In genomic region chr6:136745586-136745985, GRCm38 (mm10) we compare ENCODE assay signal across 34 mouse cellular contexts. TPM values are rescaled to one million over a fixed set of nuclear protein-coding genes. Genes with fewer than 3 reads are reported as not detected.
DNase-seq lines count a peak whose midpoint lies in the region; ATAC-seq and TF ChIP-seq lines count a peak whose summit lies in the region.
"Had no signal": no experiment of that assay in that cellular context is flagged by ENCODE, and none has a peak within 500 bp of the region (broad histone marks: within the 10 kb centered on the region; RNA-seq: fewer than 3 reads in every experiment).

No protein-coding gene starts in this region.

- no peak for TF ChIP-seq CTCF in intestine, postnatal 0 days (IDR thresholded peaks at IDR 0.05; ENCODE audit: low read depth)

- WGBS in intestine, embryonic 16.5 days = 74% methylated on average over 5 of the region's 5 CpGs
- WGBS in intestine, postnatal 0 days = 62% methylated on average over 5 of the region's 5 CpGs

- H3K9me3 ChIP-seq in intestine, embryonic 16.5 days (ENCODE audit: control insufficient read depth, low read length) = no peaks in the 10 kb centered on the region
- H3K9me3 ChIP-seq in intestine, postnatal 0 days (ENCODE audit: control insufficient read depth) = no peaks in the 10 kb centered on the region
- H3K9me3 ChIP-seq: embryonic facial prominence, embryonic 12.5 days; forebrain, embryonic 15.5 days; limb, embryonic 12.5 days; liver, embryonic 13.5 days; megakaryocyte, embryonic 14.5 days; midbrain, embryonic 12.5 days; stomach, embryonic 15.5 days had no signal

- no peak overlapping the region for H3K9ac ChIP-seq in intestine, embryonic 16.5 days (ENCODE audit: low read depth, low read length)
- no peak overlapping the region for H3K9ac ChIP-seq in intestine, postnatal 0 days (ENCODE audit: low read depth, low read length)
- H3K9ac ChIP-seq: embryonic facial prominence, embryonic 12.5 days; forebrain, embryonic 15.5 days; limb, embryonic 12.5 days; liver, embryonic 13.5 days; midbrain, embryonic 12.5 days; stomach, embryonic 15.5 days had no signal

- no peaks in the 10 kb centered on the region for H3K36me3 ChIP-seq in intestine, embryonic 16.5 days (ENCODE audit: control insufficient read depth, insufficient read depth, low read length)
- peaks cover 11% of the 10 kb centered on the region for H3K36me3 ChIP-seq in intestine, postnatal 0 days (ENCODE audit: control insufficient read depth, insufficient read depth)
- H3K36me3 ChIP-seq: embryonic facial prominence, embryonic 12.5 days; forebrain, embryonic 15.5 days; limb, embryonic 12.5 days; liver, embryonic 13.5 days; midbrain, embryonic 12.5 days; stomach, embryonic 15.5 days had no signal

- no peak for ATAC-seq in intestine, embryonic 16.5 days
- ATAC-seq in intestine, postnatal 0 days = no peak
- peak; percentile 20 to 34; a peak in 3 of 4 replicates for ATAC-seq in hematopoietic stem cell, adult 5-6 weeks (replicated peaks in 1 of 2; ENCODE audit: insufficient read depth in 1 of 2, low FRiP score in 2 of 2, low TSS enrichment in 1 of 2, low read depth in 1 of 2, poor library complexity in 2 of 2, severe bottlenecking in 2 of 2)
- ATAC-seq in neutrophil, adult 5-6 weeks (ENCODE audit: extremely low read depth, insufficient number of reproducible peaks, low FRiP score, poor library complexity, severe bottlenecking) = 0 out of 2 replicates have a peak, but pooled peaks have one; percentile 3
- ATAC-seq: forebrain, embryonic 15.5 days; hindbrain, postnatal 0 days had no signal

- H3K4me3 ChIP-seq in intestine, embryonic 16.5 days (ENCODE audit: low read length) = no peak overlapping the region
- no peak overlapping the region for H3K4me3 ChIP-seq in intestine, postnatal 0 days (ENCODE audit: low read depth, low read length)
- H3K4me3 ChIP-seq: embryonic facial prominence, embryonic 12.5 days; forebrain, embryonic 15.5 days; gastrocnemius, adult 2 months; limb, embryonic 12.5 days; liver, embryonic 13.5 days; megakaryocyte, embryonic 14.5 days; midbrain, embryonic 12.5 days; stomach, embryonic 15.5 days had no signal

- 0 out of 2 replicates have a peak overlapping the region, but pooled peaks have one; percentile 9 for H3K27ac ChIP-seq in intestine, embryonic 16.5 days (ENCODE audit: low read length)
- H3K27ac ChIP-seq in intestine, postnatal 0 days (ENCODE audit: low read depth, low read length) = no peak overlapping the region
- H3K27ac ChIP-seq: embryonic facial prominence, embryonic 12.5 days; forebrain, embryonic 15.5 days; gastrocnemius, adult 2 months; hindbrain, postnatal 0 days; limb, embryonic 12.5 days; liver, embryonic 13.5 days; midbrain, embryonic 12.5 days; stomach, embryonic 15.5 days had no signal

- no peak overlapping the region for H3K4me2 ChIP-seq in intestine, embryonic 16.5 days (ENCODE audit: low read depth, low read length)
- H3K4me2 ChIP-seq in intestine, postnatal 0 days (replicated peaks; ENCODE audit: low read depth) = no peak overlapping the region
- H3K4me2 ChIP-seq: embryonic facial prominence, embryonic 12.5 days; forebrain, embryonic 15.5 days; limb, embryonic 12.5 days; liver, embryonic 13.5 days; midbrain, embryonic 12.5 days; stomach, embryonic 15.5 days had no signal

- DNase-seq in CD4-positive helper T cell, adult 2 months (ENCODE audit: low read depth, low spot score) = peak; percentile 19
- no peak for DNase-seq in spleen, adult 18-20 months
- no peak for DNase-seq in Muller cell, postnatal 12 days (ENCODE audit: inconsistent ontology term)
- DNase-seq: adrenal gland, adult 8-10 months; cerebellum, adult 8-10 months; cerebellum, postnatal 36 days; embryo, embryonic 11 days; gastrocnemius, adult 2 months; gastrocnemius, postnatal 36 days; heart, postnatal 14 days; kidney, adult 11 months; kidney, postnatal 14 days; layer of hippocampus, adult 9-11 months; liver, embryonic 13.5 days; lung, adult 2 months; lung, postnatal 14 days; retina, postnatal 1 day; right cerebral cortex, postnatal 14 days; thymus, postnatal 14 days had no signal

- peaks cover 7% of the 10 kb centered on the region; the same call in 1 of the 2 replicates for H3K4me1 ChIP-seq in intestine, embryonic 16.5 days (ENCODE audit: control insufficient read depth, insufficient read depth, low read length)
- no peaks in the 10 kb centered on the region; the same call in 1 of the 2 replicates for H3K4me1 ChIP-seq in intestine, postnatal 0 days (replicated peaks; ENCODE audit: control insufficient read depth, insufficient read depth, low read length)
- H3K4me1 ChIP-seq: embryonic facial prominence, embryonic 12.5 days; forebrain, embryonic 15.5 days; limb, embryonic 12.5 days; midbrain, embryonic 12.5 days; stomach, embryonic 15.5 days had no signal

- H3K27me3 ChIP-seq in intestine, embryonic 16.5 days (replicated peaks; ENCODE audit: control insufficient read depth, insufficient read depth, low read length) = no peaks in the 10 kb centered on the region
- no peaks in the 10 kb centered on the region for H3K27me3 ChIP-seq in intestine, postnatal 0 days (replicated peaks; ENCODE audit: control insufficient read depth, insufficient read depth, low read length)
- H3K27me3 ChIP-seq: CH12.LX; embryonic facial prominence, embryonic 12.5 days; forebrain, embryonic 15.5 days; limb, embryonic 12.5 days; liver, embryonic 13.5 days; midbrain, embryonic 12.5 days; stomach, embryonic 15.5 days had no signal

RNA-seq across cellular contexts. Expression of gene Gucy2c, which starts 36.0 kb away (rescaled TPM):
- polyA plus RNA-seq in intestine, embryonic 16.5 days (2015; fragmentation: Nextera tagmentation; extraction: Ambion mirVana) = 91.5 and 109 TPM in 2 replicates
- 78.4 and 90.9 TPM in 2 replicates for polyA plus RNA-seq in intestine, postnatal 0 days (2015; fragmentation: Nextera tagmentation; extraction: Ambion mirVana)
- 0.20 TPM in 1 of 2 replicates, not detected in the other for total RNA-seq in hematopoietic stem cell, adult 5-6 weeks (2017)
- 0.23 and 0.37 TPM in 2 replicates for total RNA-seq in neutrophil, adult 5-6 weeks (2017)
- total RNA-seq: gastrocnemius, adult 2 months; gastrocnemius, postnatal 36 days; heart, postnatal 14 days had no signal
- polyA plus RNA-seq: heart, embryonic 14.5 days; hindbrain, embryonic 11.5 days; kidney, embryonic 14.5 days; limb, embryonic 12.5 days had no signal

RNA-seq across cellular contexts. Expression of gene Hist4h4, which starts 58.6 kb away (rescaled TPM):
- polyA plus RNA-seq in intestine, embryonic 16.5 days (2015; fragmentation: Nextera tagmentation; extraction: Ambion mirVana) = 0.40 and 0.49 TPM in 2 replicates
- polyA plus RNA-seq in intestine, postnatal 0 days (2015; fragmentation: Nextera tagmentation; extraction: Ambion mirVana) = 0.46 and 0.76 TPM in 2 replicates
- total RNA-seq in hematopoietic stem cell, adult 5-6 weeks (2017) = 14.3 and 32.2 TPM in 2 replicates
- 22.1 and 23.3 TPM in 2 replicates for total RNA-seq in neutrophil, adult 5-6 weeks (2017)

Comparison
In these comparisons a context has a peak if more than half of its experiments do, and no peak if none do; other contexts are left out.
1. ATAC-seq: peak in hematopoietic stem cell, adult 5-6 weeks (2 of 2) and neutrophil, adult 5-6 weeks (single experiment); none in intestine, embryonic 16.5 days (single experiment) and intestine, postnatal 0 days (single experiment).